Mouse (Mus musculus) thymus, postnatal 36 days (tissue): Measurements from ENCODE around the gene Tenm1.

Experiments
- DNase-seq, 2 experiments: peaks; one replicate each; pipeline ENCODE4 v3.0.0; 2022; ENCODE audit warnings: mixed read lengths in 2 of 2

Gene Tenm1

DNA sequence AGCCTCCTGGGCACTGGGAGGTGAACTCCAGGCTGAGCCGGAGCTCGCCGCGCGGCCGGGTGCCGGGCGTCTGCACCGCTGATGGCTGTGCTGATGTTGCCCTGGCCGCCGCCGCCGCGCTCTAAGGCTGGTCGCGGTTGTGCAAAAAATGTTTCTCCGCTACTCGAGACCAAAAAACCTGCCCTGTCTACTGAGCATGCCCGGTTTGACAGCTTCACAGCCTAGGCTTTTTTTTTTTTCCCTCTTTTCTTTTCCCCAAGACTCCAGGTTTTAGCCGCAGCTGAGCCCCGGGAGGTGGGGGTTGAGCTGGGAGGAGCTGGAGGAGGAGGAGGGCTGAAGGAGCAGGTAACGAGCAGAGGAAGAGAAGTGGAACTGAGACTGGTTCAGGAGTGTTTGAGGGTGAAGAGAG is at the start of gene Tenm1:
TSS of gene Tenm1 (minus strand) at position 272 of the 409 bp plus-strand sequence.
- no peak for DNase-seq

DNA sequence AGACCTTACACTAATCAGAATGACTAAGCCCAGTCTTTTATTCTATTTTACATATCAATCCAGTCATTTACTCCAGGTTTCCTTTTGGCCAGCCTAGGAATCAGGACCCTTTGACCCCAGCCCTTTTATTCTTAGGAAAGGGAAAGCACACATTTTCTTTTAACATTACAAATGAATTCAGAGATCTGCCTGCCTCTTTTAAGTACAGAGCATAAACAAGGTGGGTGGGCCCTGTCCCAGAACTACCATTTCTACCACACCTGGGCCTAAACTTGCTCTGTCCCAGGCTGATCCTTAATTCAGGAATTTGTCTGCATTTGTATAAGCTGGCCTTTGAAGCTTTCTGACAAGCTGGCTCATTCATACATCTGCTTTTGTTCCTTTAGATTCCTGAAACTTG is 38.4 kb upstream of the Tenm1 start:
- no peak for DNase-seq

GRCm38 (mm10) chrX:43430581-43430980 is 1.7 kb upstream of the Tenm1 start:
- DNase-seq = no peak

DNA sequence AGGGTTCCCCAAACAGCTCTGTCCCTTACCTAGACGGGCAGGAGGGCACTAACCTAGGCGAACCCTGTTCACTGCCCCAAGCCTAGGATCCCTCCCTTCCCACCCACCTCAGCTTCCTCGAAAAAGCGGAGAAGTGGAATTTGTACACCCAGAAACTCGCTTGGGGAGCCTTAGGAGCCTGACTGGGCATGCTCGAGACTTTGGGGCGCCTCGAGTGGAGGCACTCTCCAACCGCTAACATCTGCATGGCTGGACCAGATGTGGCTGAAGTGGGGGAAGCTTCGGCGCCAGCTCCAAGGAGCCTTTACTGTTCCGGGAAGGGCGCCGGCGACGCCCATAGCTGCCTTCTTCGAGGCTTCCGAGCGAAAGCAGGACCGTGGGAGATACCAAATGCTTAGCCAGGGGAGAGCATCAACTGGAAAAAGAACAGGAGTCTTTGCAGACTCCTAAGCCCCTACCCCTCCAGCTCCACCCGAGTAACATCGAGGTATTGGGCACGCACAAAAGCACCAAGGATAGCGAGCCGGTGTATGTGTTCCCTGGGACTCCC is 1.1 kb upstream of the Tenm1 start:
- no peak for DNase-seq

DNA sequence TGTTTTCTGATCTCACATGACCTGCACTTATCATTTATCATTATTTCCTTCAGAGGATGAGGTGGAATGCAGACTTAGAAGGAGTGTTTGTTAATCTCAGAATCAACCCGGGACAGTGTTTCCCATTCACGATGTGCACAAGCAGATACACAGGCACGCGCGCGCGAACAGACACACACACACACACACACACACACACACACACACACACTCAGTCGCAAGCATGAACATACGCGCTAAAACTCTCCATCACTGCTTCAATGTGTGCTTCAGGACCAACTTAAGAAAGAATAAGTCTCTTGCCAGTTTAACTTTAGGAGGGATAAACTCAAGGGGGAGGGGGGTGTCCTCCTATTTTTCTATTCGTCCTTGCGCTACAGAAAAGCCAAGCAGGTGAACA is 411 bp upstream of the Tenm1 start:
- no peak for DNase-seq

DNA sequence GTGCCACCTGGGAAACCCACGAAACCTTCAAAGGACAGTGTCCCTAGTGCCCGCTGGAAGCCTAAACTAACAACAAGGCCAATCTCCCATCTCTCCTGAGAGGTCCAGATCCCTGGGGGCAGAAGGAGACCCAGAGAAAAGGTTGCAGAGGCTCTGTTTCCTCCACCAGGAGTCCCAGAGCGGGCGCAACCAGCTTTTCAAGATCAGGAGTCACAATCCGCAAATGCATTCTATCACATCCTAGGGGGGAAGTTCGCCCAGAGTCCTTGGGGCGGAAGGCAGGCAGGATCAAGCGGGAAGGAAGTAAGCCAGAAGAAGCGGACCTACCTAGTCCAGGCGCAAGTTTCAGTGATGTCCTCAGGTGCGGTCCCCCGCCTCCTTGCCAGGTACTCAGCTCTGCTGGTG is 963 bp downstream of the Tenm1 start:
- DNase-seq = no peak

DNA sequence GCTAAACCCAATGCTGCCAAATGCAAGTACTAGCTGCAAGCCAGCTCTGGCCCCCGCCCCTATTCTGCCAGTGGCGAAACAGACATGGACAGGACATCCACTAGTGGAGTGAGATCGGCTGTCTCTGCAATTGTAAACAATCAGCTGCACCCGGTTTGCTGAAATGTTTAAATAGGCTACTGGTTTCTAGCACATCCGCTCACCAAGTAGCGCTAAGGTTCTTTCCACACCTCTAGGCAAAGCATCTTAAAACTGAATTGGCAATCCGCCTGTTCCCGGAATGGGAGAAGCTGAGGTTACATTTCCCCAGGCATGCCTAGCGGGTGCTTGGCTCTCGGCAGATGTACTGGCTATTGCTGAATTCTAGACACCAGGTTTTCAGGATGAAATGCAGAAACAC is 1.8 kb downstream of the Tenm1 start:
- DNase-seq = no peak

- no peak for DNase-seq
Observed at GRCm38 (mm10) chrX:43397957-43398356, 31.0 kb downstream of the Tenm1 start.

GRCm38 (mm10) chrX:43388106-43388505 is 40.8 kb downstream of the Tenm1 start:
- no peak for DNase-seq

- no peak for DNase-seq
Observed at GRCm38 (mm10) chrX:43372526-43372925, 56.4 kb downstream of the Tenm1 start.

DNA sequence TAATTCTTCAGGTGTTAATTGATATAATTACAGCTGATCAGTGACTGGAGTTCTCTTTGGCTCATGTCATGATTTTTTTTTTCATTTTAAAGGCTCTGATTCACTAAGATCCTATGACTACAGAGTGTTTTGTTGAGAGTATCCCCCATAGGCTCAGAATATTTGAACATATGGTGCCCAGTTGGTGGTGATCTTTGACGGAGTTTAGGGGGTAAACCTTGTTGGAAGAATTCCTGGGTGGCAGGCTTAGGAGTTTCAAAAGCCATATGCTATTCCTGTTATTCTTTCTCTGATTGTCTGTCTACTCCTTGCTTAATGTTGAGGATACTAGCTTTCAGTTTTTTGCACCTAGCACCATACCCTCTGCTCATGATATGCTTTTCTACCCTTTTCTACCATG is 109.6 kb downstream of the Tenm1 start:
- no peak for DNase-seq

GRCm38 (mm10) chrX:43317801-43318520 is 111.0 kb downstream of the Tenm1 start:
- no peak for DNase-seq

- DNase-seq = no peak
Observed at GRCm38 (mm10) chrX:43235844-43236243, 193.1 kb downstream of the Tenm1 start.

- no peak for DNase-seq
Observed at GRCm38 (mm10) chrX:43205003-43205402, 223.9 kb downstream of the Tenm1 start.

DNA sequence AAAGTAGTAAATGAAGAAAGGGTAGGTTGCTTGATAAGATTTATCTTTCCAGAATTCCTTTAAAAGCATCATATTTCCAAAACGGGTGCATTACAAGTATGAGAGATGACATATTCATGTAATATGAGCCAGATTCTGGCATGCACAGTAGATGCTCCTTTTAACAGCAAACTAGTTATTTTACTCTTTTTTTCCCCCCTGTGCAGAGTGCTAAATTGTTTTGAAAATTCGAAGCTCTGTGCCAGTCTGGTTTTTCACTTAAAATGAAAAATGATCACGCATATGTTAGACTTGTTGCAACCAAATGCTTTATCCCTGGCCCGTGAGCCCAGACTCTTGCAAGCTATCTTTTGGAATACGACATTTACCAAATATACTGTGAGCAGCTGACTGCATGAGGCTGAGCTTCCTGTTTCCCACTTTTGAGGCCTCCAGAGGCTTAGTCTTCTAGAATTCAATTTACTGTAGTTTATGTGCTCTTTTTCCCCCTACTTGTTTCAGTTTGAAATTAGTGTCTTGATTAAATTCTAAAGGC is 226.6 kb downstream of the Tenm1 start:
- DNase-seq = no peak

DNA sequence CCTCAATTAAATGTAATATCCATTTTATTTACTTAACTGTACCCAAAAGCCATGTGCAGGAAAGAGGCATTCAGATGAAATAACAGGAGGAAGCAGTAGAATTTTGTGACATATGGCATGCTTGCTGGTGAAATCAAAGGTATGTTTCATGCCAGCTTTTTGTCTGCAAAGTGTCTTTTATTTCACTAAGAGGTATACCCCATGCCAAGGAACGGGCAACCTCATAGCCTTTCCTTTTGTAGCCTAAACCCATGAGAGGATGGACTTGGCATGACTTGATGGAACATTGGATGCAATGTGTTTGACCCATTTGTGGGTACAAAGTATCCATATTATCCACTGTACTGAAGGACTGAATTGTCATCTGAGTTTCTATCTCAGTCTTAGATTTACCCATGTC is 246.0 kb downstream of the Tenm1 start:
- no peak for DNase-seq

DNA sequence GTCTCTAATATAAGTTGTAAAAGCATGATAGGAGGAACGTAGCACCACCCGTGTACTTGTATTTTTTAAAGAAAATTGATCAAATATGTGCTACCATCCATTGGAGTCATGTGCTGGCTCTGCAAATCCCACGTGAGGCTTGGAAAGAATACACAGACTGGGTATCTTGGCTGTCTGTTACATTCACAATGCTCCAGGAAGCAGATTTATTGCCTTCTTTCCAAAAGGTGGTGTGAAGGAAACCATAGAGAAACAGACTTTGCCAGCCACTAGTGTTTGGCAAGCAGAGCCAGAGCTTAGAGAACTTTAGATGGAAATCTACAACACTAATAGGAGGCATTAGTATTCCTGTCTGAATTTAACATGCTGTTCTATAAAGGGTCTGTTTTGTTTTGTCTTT is 277.4 kb downstream of the Tenm1 start:
- DNase-seq = no peak

- no peak for DNase-seq
Observed at GRCm38 (mm10) chrX:43129696-43130095, 299.2 kb downstream of the Tenm1 start.

DNA sequence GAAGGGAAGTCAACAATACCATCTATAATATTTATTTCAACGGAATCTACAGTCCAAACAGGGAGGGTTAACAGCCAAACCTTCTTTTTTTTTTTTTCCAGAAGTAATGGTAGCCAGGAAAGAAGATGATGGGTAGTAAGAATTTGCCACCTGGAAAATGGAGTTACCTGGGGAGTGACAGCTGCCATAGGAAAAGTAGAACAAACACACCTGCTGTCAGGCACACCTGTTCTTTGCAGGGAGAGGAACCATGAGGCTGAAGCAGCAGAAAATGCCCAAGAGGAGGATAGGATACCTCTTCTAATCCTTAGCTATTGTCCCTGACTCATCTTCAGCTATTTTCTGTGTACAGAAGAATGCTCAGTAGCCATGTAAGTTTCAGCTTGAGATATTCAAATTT is 306.4 kb downstream of the Tenm1 start:
- DNase-seq = no peak

GRCm38 (mm10) chrX:43122001-43122400 is 306.9 kb downstream of the Tenm1 start:
- no peak for DNase-seq

DNA sequence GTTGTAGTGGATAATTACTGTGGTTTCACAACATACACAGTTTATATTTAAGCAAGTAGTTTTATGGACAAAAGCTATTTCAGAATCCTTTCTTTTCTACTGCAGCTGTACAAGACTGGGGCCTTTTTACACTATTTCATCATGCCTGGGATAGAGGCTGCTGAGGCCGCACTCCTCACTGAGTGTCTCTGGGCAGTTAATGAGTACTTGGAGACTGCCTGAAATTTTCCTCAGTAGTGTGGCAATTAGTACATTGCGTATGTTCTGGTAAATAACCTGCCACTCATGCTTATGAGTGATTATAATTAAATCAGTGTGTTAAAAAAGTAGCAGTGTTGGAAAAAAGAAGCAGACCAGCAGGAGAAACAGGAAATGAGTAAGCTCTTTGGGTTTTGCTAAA is 442.8 kb downstream of the Tenm1 start:
- no peak for DNase-seq

DNA sequence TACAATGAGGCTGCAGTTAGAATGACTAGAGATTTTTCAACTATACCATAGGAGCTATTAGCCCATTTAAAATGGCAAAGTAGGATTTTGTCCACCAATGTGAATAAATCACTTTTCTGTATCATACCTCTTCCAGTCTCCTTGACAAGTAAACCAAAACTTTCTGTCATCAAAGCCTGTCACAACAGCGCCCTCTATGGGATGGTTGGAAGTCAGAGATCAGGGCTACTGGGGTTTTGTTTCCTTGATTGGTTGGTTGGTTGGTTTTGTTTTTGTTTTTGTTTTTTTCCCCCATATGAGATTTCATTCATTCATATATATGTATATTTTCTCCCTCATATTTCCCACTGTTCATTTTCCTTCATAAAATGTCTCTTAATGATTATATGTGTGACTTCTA is 455.4 kb downstream of the Tenm1 start:
- DNase-seq = peak; percentile 1 to 7

DNA sequence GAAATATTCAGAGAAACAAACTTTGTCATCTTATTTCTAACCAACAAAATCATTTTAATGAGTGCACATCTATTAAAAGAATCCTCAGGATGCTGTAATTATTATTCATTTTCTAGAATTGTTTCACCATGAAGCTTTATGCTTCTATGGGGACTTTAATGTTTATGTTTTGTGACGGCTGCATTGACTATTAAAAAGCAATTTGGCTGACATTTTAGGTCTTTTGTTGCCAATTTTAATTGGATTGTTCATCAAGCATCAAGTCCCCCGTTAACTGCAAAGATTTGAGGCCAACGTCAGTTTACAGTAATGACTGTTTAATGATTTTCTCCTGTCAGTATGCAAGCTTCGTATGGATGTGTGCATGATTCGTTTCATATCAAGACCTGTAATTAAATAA is 461.3 kb downstream of the Tenm1 start:
- no peak for DNase-seq

- DNase-seq = no peak
Observed at GRCm38 (mm10) chrX:42861731-42862130, 567.2 kb downstream of the Tenm1 start.

DNA sequence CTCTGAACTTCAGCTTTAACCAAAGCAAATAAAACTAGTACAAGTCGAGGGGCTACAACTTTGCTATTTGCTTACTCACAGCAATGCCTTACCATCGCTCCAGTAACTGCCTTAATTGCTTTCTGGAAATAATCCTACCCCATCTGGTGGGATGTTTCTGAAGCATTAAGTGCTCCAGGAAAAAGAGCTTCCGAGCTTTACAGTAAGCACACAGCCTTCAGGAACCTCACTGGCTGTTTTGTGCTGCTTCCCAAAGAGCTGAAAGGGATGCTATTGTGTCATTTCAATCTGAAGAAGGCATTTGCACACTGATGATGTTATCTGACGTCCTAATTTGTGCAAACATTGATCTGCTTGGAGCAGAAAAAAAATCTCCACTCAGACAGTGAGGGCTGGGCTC is 647.4 kb downstream of the Tenm1 start:
- DNase-seq = no peak
